Mouse (Mus musculus) layer of hippocampus, adult 18-20 months (tissue): ENCODE results near the gene Zfp52. TPM values are rescaled to one million over a fixed set of nuclear protein-coding genes. Genes with fewer than 3 reads are reported as not detected.
A peak's percentile ranks its signal among the peaks of the same experiment; 100 is the strongest.

Experiments
- DNase-seq, 2 experiments: peaks; one replicate each; pipeline ENCODE4 v3.0.0; 2022; ENCODE audit warnings: low spot score in 2 of 2
- total RNA-seq, 2 experiments: library from RNA; stranded (reverse); gene quantifications; 2 replicates each; pipeline ENCODE4 v1.2.3; 2021

The Zfp52 gene
- total RNA-seq, 2 experiments from 2014 or later = 8.0 TPM

GRCm38 (mm10) chr17:21557831-21558230 is 22.5 kb downstream of the Zfp52 start:
- peak in 1 of 2 experiments; percentile 9 for DNase-seq

- peak; percentile 26 to 83 for DNase-seq
Observed at GRCm38 (mm10) chr17:21566220-21566619, 30.9 kb downstream of the Zfp52 start.

GRCm38 (mm10) chr17:21566728-21567349 is 31.5 kb downstream of the Zfp52 start, which contains the start of gene Zfp948:
Gene Zfp948, plus strand, starts transcription at chr17:21567008.
- peak; percentile 80 to 87 for DNase-seq

GRCm38 (mm10) chr17:21567696-21568095 is 32.4 kb downstream of the Zfp52 start:
- DNase-seq = peak in 1 of 2 experiments; percentile 12

- DNase-seq = no peak
Observed at GRCm38 (mm10) chr17:21579080-21579479, 43.7 kb downstream of the Zfp52 start.

- peak in 1 of 2 experiments; percentile 61 for DNase-seq
Observed at GRCm38 (mm10) chr17:21579493-21580175, 44.3 kb downstream of the Zfp52 start.

- DNase-seq = no peak
Observed at GRCm38 (mm10) chr17:21585521-21585920, 50.2 kb downstream of the Zfp52 start.

Other genes with a start within 250 kb of the Zfp52 start
- gene Vmn1r237, start 223.7 kb upstream of the Zfp52 start, total RNA-seq = not detected
- gene Zfp677, start 151.8 kb upstream of the Zfp52 start, total RNA-seq = 1 to 10 TPM; 1.5 TPM
- gene Zfp54, start 112.3 kb upstream of the Zfp52 start, total RNA-seq = 1 to 10 TPM in 1 of 2 experiments, under 1 TPM in 1; 0.84 to 1.5 TPM
- 1 to 10 TPM; 3.6 to 3.8 TPM for gene Zfp51, start 85.2 kb upstream of the Zfp52 start, total RNA-seq
- 1 to 10 TPM; 4.6 to 4.8 TPM for gene Zfp53, start 46.5 kb upstream of the Zfp52 start, total RNA-seq
- 10 to 100 TPM; 11.4 to 13.1 TPM for gene Zfp948, start 31.5 kb downstream of the Zfp52 start, total RNA-seq
- 10 to 100 TPM in 1 of 2 experiments, 1 to 10 TPM in 1; 9.4 to 11.6 TPM for gene Zfp983, start 115.1 kb downstream of the Zfp52 start, total RNA-seq
- 1 to 10 TPM; 2.1 to 5.4 TPM for gene Gm10226, start 156.3 kb downstream of the Zfp52 start, total RNA-seq
- gene Zfp760, start 172.2 kb downstream of the Zfp52 start, total RNA-seq = 1 to 10 TPM; 7.3 to 8.6 TPM
- 1 to 10 TPM; 3.8 to 3.9 TPM for gene Zfp229, start 195.3 kb downstream of the Zfp52 start, total RNA-seq